Mouse (Mus musculus) midbrain, embryonic 16.5 days (tissue): ENCODE results near the gene Parva. TPM values are rescaled to one million over a fixed set of nuclear protein-coding genes. Genes with fewer than 3 reads are reported as not detected.

Source experiments
- ATAC-seq: fragments of 200-750 bp; cut with Nextera tagmentation; 2 replicates; pipeline ENCODE4 v1.8.0; 2017; ENCODE audit warnings: moderate TSS enrichment
- H3K27ac ChIP-seq: fragments of 300-500 bp; sonication (generic); 2 replicates; pipeline ENCODE4 v1.5.1; 2014; ENCODE audit warnings: mild to moderate bottlenecking, low read length, mixed read lengths
- H3K27me3 ChIP-seq: fragments of 300-500 bp; sonication (generic); 2 replicates; pipeline ENCODE4 v1.6.1; 2014; ENCODE audit warnings: low read depth, low read length, mixed read lengths; ENCODE audit not compliant: control insufficient read depth, insufficient read depth
- H3K36me3 ChIP-seq: fragments of 300-500 bp; sonication (generic); 2 replicates; pipeline ENCODE4 v1.6.1; 2014; ENCODE audit warnings: mild to moderate bottlenecking, low read length, moderate library complexity, mixed read lengths; ENCODE audit not compliant: control insufficient read depth, insufficient read depth
- H3K4me1 ChIP-seq: fragments of 300-500 bp; sonication (generic); 2 replicates; pipeline ENCODE4 v1.6.1; 2014; ENCODE audit warnings: mild to moderate bottlenecking, low read length, mixed read lengths; ENCODE audit not compliant: control insufficient read depth, insufficient read depth
- H3K4me2 ChIP-seq: fragments of 300-500 bp; sonication (generic); 2 replicates; pipeline ENCODE4 v1.6.1; 2014; ENCODE audit warnings: mild to moderate bottlenecking, low read length, mixed read lengths
- H3K4me3 ChIP-seq: fragments of 300-500 bp; sonication (generic); 2 replicates; pipeline ENCODE4 v1.5.1; 2014; ENCODE audit warnings: low read depth, mild to moderate bottlenecking, low read length, moderate library complexity, mixed read lengths
- H3K9ac ChIP-seq: fragments of 300-500 bp; sonication (generic); 2 replicates; pipeline ENCODE4 v1.6.1; 2014; ENCODE audit warnings: low read depth, low read length, mixed read lengths
- H3K9me3 ChIP-seq: fragments of 300-500 bp; sonication (generic); replicated peaks from 2 replicates; pipeline ENCODE4 v1.6.1; 2014; ENCODE audit warnings: mild to moderate bottlenecking, low read length, mixed read lengths; ENCODE audit not compliant: control insufficient read depth, poor library complexity, severe bottlenecking
- WGBS: fragments of 180-500 bp; shearing (Covaris S2); extraction: QIAGEN DNeasy Blood & Tissue Kit; methylation state at CpG from one replicate; pipeline ENCODE4 v1.1.7; 2014; 5-methylcytosine and 5-hydroxymethylcytosine counted together
- polyA plus RNA-seq: library from polyadenylated mRNA; unstranded; fragments of >200 nt; fragmentation: Nextera tagmentation; extraction: Ambion mirVana; gene quantifications from 2 replicates; pipeline ENCODE4 v1.2.1, GENCODE M21; 2015

Gene Parva
- polyA plus RNA-seq, 1 experiment from 2014 or later = 24.9 TPM

DNA sequence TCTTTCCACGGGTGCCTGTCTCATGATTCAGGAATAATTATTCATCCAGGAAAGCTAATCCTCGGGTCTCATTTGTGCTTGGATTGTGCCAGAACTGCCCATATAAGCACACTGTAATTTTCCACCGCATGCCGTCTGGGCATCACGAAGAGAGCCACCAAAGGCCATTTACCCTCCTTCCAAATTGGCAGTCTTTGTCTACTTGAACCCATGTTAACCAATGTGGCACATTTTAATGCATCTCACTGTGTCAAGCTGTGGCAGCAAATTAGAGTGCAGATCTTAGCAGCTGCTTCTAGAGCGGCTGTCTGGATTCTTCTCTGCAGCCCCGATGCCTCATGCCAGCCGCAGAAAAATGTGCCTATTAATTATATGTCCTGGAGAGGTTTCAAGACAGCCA, 176.9 kb downstream of the Parva start:
- Histone ChIP-seq H3K9me3 (no peaks in the 10 kb centered on the region), H3K4me2 (no peak overlapping the region), H3K4me3 (no peak overlapping the region), H3K27ac (peak overlapping the region; percentile 42; the same call in 1 of the 2 replicates), H3K36me3 (no peaks in the 10 kb centered on the region), H3K4me1 (peaks cover 7% of the 10 kb centered on the region; the same call in 1 of the 2 replicates), H3K9ac (no peak overlapping the region), H3K27me3 (no peaks in the 10 kb centered on the region)
- ATAC-seq = no peak
- 43% methylated on average over 8 of the region's 8 CpGs for WGBS

DNA sequence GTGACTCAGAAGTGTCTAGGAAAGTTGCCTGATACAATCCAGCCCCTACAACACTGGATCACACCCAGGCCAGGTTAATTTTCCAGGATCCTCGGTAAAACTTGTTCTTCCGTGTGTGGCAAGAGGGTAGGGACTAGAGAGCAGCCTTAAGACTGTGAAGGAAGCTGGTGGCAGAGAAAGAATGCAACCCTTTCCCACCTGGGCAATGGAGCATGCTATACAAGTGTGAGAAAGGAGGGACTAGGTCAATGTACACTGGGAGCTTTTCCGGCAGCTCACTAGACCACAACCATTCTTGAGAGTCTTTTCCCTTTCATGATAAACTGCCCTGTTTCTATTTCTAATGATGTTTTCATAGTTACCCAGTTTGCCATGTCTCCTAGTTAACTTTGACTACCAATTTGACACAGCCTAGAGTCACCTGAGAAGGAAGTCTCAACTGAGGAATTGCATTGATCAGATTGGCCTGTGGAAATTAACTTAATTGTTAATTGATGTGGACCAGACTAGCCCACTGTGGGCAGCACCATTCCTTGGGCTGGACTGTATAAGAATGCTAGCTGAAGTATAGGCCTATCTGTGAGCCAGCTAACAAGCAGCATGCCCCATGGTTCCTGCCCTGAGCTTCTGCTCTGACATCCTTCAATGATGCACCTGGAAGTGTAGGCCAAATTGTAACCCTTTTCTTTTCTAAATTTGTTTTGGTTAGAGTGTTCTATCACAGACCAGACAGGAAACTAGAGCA, 186.9 kb downstream of the Parva start:
- WGBS = 95% methylated on average over 3 of the region's 3 CpGs
- no peak overlapping the region for H3K4me3 ChIP-seq

DNA sequence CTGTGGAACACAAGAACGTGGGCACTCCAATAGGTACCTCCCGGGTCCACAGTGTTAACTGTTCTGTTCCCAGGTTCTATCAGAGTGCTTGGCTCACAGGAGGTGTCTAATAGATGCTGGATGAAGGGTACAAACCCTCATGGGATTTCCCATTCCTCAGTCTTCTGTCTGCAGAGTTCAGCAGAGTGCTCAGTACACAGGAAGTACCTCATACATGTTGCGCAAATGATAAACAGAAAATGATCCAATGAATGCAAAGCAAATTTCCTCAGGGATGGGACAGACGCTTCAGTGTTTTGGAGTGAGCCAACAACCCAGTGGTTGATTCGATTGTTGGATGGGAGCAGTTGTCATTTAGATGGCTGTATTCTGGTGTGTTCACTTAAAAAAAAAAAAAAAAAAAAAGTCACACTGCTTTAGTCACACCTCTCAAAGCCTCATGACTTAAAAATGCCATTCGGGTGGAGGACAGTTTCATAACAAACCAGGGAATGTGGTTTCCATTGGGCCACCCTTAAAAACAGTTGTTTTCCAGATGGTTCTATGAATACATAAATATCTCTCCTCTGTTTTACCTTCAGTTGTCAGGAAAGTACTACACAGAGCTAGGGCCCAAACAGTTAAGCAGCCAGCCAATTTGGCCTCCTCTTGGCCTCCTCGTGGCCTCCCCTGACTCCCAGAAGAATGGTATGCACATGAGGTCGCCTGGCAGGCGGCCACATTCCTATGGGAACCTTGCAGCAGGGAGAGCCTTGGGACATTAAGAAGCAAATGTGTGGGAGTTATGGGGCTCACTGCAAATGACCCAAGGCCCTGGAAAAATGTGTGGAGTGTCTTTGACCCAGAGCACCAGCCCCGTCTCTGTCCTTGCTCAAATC, 187.7 kb downstream of the Parva start:
- Histone ChIP-seq H3K27ac (no peak overlapping the region), H3K4me1 (no peaks in the 10 kb centered on the region), H3K4me2 (no peak overlapping the region), H3K36me3 (no peaks in the 10 kb centered on the region), H3K9me3 (no peaks in the 10 kb centered on the region), H3K4me3 (no peak overlapping the region), H3K9ac (no peak overlapping the region), H3K27me3 (no peaks in the 10 kb centered on the region)
- WGBS = 77% methylated on average over 10 of the region's 10 CpGs
- ATAC-seq = no peak

More for the DNA sequence above, 186.9 kb downstream of the Parva start:
- H3K36me3 ChIP-seq = no peaks in the 10 kb centered on the region
- H3K27me3 ChIP-seq = no peaks in the 10 kb centered on the region
- no peak overlapping the region for H3K4me2 ChIP-seq
- ATAC-seq = no peak
- H3K27ac ChIP-seq = no peak overlapping the region
- H3K9ac ChIP-seq = no peak overlapping the region
- H3K4me1 ChIP-seq = no peaks in the 10 kb centered on the region
- H3K9me3 ChIP-seq = no peaks in the 10 kb centered on the region

DNA sequence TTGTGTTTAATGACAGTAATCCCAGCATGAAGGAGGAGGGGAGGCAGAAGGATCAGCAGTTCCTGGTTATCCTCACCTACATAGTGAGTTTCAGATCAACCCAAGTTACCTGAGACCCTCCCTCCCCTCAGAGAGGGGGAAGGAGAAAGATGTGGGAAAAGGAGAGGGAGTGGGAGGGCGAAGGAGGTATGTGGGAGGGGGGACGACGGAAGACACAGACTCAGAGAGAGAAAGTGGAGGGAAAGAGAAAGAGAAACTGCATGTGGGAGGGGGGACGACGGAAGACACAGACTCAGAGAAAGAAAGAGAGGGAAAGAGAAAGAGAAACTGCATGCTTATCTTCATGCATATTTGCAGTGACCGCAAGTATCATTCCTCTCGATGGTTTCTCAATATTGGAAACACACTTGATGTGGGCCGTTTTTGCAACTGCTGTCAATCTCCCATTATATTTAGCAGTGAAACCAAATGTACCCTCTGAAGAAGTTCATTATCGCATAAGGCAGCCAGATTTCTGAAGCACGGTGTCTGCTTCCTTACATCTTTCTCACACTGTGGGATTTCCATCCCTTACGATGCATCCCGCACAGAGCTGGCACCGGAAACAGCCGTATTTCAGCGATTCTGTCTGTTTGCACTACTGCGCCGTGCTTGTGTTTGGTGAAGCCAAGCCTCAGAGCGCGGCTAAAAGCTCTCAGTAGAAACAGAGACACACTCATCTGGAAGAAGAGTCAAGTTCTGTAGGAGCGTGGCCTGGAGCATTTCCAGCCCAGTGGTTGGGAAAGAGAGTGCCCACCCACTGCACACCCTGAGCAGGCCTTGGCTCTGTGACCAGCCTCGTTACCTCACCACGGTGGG, 193.2 kb downstream of the Parva start:
- no peaks in the 10 kb centered on the region for H3K27me3 ChIP-seq
- no peak overlapping the region for H3K27ac ChIP-seq
- WGBS = 74% methylated on average over 22 of the region's 22 CpGs
- H3K4me1 ChIP-seq = no peaks in the 10 kb centered on the region
- H3K9me3 ChIP-seq = no peaks in the 10 kb centered on the region
- H3K4me2 ChIP-seq = no peak overlapping the region
- H3K9ac ChIP-seq = no peak overlapping the region
- no peak for ATAC-seq
- H3K36me3 ChIP-seq = no peaks in the 10 kb centered on the region
- no peak overlapping the region for H3K4me3 ChIP-seq

DNA sequence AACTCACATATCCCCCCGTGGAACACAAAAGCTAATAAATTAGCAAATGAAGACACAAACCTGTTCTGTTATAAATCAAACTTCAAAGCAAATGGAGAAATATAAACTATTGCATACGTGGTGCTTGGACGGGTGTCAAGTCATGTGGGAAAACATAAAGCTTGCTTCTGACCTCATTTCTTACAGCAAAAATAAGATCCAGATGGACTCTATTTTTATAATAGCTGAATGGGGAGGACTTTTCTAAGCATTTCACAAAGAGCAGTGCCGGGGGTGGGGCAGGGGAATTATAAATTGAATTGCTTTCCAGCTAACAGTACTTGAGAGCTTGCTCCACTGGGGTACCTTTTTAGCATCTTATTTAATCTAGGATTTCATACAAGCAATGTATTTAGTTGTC, 200.2 kb downstream of the Parva start:
- H3K36me3 ChIP-seq = no peaks in the 10 kb centered on the region
- H3K4me2 ChIP-seq = no peak overlapping the region
- 74% methylated on average over 4 of the region's 4 CpGs for WGBS
- no peak for ATAC-seq
- no peak overlapping the region for H3K27ac ChIP-seq
- no peaks in the 10 kb centered on the region for H3K9me3 ChIP-seq
- no peaks in the 10 kb centered on the region for H3K27me3 ChIP-seq
- no peak overlapping the region for H3K9ac ChIP-seq
- no peak overlapping the region for H3K4me3 ChIP-seq
- H3K4me1 ChIP-seq = no peaks in the 10 kb centered on the region

DNA sequence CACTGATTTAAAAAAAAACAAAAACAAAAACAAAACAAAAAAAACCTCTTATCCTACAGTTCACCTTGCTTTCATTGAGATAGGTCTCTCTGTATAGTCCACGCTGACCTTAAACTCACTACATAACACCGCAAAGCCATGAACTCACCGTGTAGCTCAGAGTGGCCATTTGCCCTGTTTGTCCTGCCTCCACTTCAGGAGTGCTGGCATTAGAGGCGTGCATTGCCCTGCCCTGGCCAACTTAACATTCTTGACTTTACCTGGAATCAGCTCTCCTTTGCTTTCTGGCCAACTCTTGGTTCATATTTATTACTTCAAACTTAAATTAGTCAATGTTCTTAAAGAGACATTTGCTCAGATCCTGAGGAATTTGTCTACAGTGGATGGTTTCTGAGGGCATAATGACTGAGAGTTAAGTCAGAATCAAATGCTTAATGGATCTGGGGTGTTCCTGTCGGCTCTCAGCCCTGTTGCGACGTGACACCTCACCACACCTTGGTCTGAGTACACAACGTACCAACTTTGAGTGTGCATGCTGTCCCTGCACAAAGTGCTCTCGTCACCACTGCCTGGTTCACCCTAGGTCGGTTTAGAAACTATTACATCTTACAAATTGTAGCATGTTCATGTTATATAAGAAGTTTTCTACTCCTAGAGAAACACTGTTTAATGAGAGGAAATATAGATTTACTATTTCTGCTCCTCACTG, 207.4 kb downstream of the Parva start:
- H3K9ac ChIP-seq = no peak overlapping the region
- no peaks in the 10 kb centered on the region for H3K4me1 ChIP-seq
- H3K9me3 ChIP-seq = no peaks in the 10 kb centered on the region; the same call in 1 of the 2 replicates
- H3K27ac ChIP-seq = no peak overlapping the region
- H3K4me3 ChIP-seq = no peak overlapping the region
- no peak for ATAC-seq
- no peak overlapping the region for H3K4me2 ChIP-seq
- no peaks in the 10 kb centered on the region for H3K27me3 ChIP-seq
- WGBS = 91% methylated on average over 10 of the region's 10 CpGs
- H3K36me3 ChIP-seq = no peaks in the 10 kb centered on the region

DNA sequence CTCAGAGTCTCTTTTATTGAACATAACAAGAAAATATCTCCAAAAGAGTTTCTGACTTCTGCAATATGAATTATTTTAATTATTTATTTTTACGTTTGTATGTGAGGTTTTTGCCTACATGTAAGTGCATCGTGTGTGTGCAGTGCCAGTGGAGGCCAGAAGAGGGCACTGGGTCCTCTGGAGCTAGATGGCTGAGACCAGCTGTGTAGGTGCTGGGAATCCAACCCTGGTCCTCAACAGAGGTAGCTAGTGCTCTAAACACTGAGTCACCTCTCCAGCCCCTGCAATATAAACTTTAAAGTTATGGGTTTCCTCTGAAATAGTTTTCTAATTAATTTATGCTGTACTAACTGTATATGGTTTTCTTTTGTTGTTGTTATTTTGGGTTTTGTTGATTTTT, 208.6 kb downstream of the Parva start:
- Histone ChIP-seq H3K27me3 (no peaks in the 10 kb centered on the region), H3K9me3 (no peaks in the 10 kb centered on the region; the same call in 1 of the 2 replicates), H3K4me2 (no peak overlapping the region), H3K4me1 (no peaks in the 10 kb centered on the region), H3K27ac (no peak overlapping the region), H3K4me3 (no peak overlapping the region), H3K36me3 (no peaks in the 10 kb centered on the region), H3K9ac (no peak overlapping the region)
- no peak for ATAC-seq
- WGBS = 91% methylated on average over 2 of the region's 2 CpGs
